Mouse (Mus musculus): Measurements from ENCODE around the gene Thpo. TPM values are rescaled to one million over a fixed set of nuclear protein-coding genes. Genes with fewer than 3 reads are reported as not detected.

Gene Thpo
- total RNA-seq, 2 experiments from 2014 or later = 5.0 to 5.9 TPM

GRCm38 (mm10) chr16:20725321-20725720, 9.0 kb downstream of the Thpo start:
- DNase-seq (ENCODE audit: low spot score in 2 of 2) = no peak

GRCm38 (mm10) chr16:20724338-20724748, 10.0 kb downstream of the Thpo start:
- DNase-seq (ENCODE audit: low spot score in 2 of 2) = peak in 1 of 2 experiments; percentile 35

DNA sequence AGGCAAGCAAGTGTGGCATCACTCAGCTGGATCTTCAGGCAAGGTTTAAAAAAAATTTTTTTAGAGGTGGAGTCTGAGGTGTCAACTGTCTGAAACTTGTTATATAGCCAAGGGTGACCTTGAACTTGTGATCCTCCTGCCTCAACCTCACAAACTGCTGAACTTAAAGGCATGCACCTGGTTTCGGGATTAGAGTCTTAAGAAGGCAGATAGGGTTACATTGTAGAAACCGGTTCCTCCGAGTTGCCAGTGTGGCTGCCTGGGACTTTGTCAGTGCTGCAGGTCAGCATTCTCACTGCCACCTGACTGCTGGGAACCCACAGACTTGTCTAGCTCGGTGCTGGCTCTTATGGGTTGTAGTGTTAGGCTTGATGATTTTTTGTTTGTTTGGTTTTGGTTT, 11.1 kb downstream of the Thpo start:
- DNase-seq (ENCODE audit: low spot score in 2 of 2) = no peak

GRCm38 (mm10) chr16:20722736-20723135, 11.6 kb downstream of the Thpo start:
- no peak for DNase-seq (ENCODE audit: low spot score in 2 of 2)

DNA sequence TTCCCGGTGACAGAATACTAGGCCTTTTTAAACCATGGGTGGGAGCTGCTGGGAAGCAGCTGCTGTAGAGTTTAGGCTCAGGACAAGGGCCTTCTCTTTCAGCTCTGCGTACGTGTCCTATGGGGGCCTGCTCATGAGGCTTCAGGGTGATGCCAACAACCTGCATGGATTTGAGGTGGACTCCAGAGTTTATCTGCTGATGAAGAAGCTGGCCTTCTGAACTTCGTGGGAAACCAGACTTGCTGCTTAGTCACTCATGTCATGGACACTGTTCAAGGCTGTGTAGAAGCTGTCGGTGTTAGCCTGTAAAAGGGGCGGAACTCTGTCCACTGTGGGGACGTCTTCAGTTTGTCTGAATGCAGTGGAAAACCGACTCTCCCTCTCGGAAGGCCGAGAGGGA, 12.5 kb downstream of the Thpo start:
- no peak for DNase-seq (ENCODE audit: low spot score in 2 of 2)

- DNase-seq (ENCODE audit: low spot score in 2 of 2) = no peak
These were observed 16.2 kb downstream of the Thpo start for GRCm38 (mm10) chr16:20717978-20718670.

DNA sequence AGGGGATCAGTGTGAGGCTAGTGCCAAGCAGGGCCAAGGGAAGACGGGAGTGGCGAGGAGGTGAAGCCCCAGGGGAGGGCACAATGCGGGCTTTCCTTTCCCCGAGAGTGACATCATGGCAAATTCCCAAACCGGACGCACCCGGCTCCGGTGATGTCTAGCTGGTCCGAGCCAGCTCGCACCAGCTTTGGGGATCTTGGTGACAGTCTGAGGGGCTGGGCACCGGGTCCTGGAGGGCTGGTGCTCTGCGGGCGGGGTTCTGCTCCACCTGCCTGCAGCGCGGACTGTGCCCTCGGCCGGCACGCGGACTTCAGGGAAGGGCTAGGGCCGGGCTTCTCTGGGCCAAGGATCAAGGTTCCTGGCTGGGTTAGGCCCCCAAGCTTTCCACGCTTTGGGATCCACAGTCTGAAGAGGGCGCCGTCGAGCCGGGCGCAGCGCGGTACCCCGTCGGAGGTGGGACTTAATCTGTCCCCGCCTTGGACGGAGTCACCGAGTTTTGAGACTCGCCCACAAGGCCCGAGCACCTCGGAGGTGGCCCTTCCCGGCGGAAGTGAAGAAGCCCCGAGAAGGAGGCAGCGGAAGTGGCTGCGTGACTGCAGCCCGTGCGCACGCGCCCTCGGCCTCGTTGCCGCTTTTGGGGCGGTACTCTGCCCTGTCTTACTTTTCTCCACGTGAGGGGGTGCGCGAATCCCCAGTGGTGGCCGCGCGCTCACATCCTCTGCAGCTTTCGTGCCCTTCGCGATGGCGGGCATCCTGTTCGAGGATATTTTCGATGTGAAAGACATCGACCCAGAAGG, 16.9 kb downstream of the Thpo start, which contains the start of the genes Polr2h and Clcn2:
Polr2h (plus strand) TSS at position 485 of the 797 bp plus-strand sequence.
Clcn2 (minus strand) TSS at position 566 of the 797 bp plus-strand sequence.
- peak; percentile 96 to 98 for DNase-seq (ENCODE audit: low spot score in 2 of 2)

GRCm38 (mm10) chr16:20716841-20717180, 17.5 kb downstream of the Thpo start:
- no peak for DNase-seq (ENCODE audit: low spot score in 2 of 2)

- peak; percentile 81 to 82 for DNase-seq (ENCODE audit: low spot score in 2 of 2)
These were observed 18.1 kb downstream of the Thpo start for GRCm38 (mm10) chr16:20715976-20716840.

- no peak for DNase-seq (ENCODE audit: low spot score in 2 of 2)
These were observed 18.7 kb downstream of the Thpo start for GRCm38 (mm10) chr16:20715566-20715965.

DNA sequence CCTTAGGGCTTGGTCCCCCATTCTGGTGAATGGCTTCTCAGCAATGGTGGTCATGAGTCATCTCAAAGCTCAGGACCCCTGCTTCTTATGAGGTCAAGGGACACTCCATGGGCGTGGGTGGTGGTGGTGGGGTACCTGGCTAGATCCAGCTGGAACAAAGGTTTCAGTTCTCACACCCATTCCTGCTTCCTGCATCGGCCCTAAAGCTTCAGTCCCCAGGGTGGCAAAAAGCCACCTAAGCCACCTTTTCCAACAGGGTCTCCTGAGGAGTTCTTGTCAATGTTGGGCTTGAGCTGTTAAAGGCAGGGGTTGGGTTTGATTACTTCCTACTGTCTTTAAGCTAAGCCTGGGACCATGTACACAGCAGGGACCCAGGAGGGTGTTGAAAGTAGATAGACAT, 19.1 kb downstream of the Thpo start:
- no peak for DNase-seq (ENCODE audit: low spot score in 2 of 2)

GRCm38 (mm10) chr16:20714307-20715080, 19.8 kb downstream of the Thpo start:
- DNase-seq (ENCODE audit: low spot score in 2 of 2) = peak in 1 of 2 experiments; percentile 20

GRCm38 (mm10) chr16:20712889-20713288, 21.4 kb downstream of the Thpo start:
- peak in 1 of 2 experiments; percentile 9 for DNase-seq (ENCODE audit: low spot score in 2 of 2)

DNA sequence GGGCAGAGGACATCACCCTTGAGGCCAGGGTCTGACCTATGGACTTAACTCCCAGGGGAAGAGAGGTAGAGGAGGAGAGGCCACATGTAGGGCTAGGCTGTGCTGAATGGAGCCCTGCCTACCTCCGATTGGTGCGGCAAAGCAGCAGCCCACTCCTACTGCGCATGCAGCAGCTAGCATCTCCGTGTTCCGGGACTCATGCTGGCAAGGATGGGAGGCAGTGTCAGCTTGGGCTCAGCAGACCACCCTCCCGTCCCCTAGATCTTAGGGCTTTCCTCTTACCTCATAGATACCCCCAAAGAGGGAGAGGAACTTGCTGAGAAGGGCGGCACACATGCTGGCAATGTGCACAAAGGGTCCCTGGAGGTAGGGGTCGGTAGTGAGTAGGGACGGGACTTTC, 22.1 kb downstream of the Thpo start:
- peak in 1 of 2 experiments; percentile 13 for DNase-seq (ENCODE audit: low spot score in 2 of 2)

DNA sequence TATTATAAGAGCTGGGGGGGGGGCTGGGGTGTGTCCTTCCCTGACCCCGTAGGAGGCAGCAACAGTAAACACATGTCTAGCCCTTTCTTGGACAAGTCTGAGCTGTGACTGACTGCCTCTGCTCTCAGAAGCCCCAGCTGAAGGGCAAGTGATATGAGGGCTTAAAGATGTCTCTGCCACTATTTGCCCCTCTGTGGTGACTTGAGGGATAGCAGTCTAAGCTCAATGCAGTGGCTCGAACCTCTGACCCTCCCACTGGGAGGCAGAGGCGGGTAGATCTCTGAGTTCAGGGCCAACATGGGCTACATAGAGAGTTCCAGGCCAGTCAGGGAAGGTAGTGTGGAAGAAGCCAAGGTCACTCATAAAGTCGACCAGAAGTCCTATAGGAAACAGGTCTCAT, 23.5 kb downstream of the Thpo start:
- DNase-seq (ENCODE audit: low spot score in 2 of 2) = peak in 1 of 2 experiments; percentile 22

GRCm38 (mm10) chr16:20710370-20710769, 23.9 kb downstream of the Thpo start:
- DNase-seq (ENCODE audit: low spot score in 2 of 2) = peak in 1 of 2 experiments; percentile 13

- peak; percentile 50 for DNase-seq (ENCODE audit: low spot score in 2 of 2)
These were observed 25.2 kb downstream of the Thpo start for GRCm38 (mm10) chr16:20708939-20709734.

GRCm38 (mm10) chr16:20708220-20708938, 25.9 kb downstream of the Thpo start:
- DNase-seq (ENCODE audit: low spot score in 2 of 2) = peak in 1 of 2 experiments; percentile 22

Data from layer of hippocampus, postnatal 14 days (tissue).